Mouse (Mus musculus) erythroid progenitor cell, adult 5-6 weeks (primary cell): Measurements from ENCODE around the gene Slc9a3r1. TPM values are rescaled to one million over a fixed set of nuclear protein-coding genes. Genes with fewer than 3 reads are reported as not detected.

ENCODE experiments used
- ATAC-seq: replicated peaks from 2 replicates; pipeline ENCODE4 v1.8.0; 2016; ENCODE audit warnings: moderate number of reproducible peaks, mild to moderate bottlenecking, moderate TSS enrichment, inconsistent platforms; ENCODE audit not compliant: poor library complexity, low FRiP score, severe bottlenecking
- total RNA-seq, 2 experiments: library from RNA; stranded (forward) in 1 of 2; stranded (reverse) in 1 of 2; fragments of 150-400 nt in 1 of 2; fragments of 186-747, 209-891 nt in 1 of 2; gene quantifications; 2 replicates each; pipeline versions ENCODE4 v1.2.3 to v1.2.4; 2015 to 2017; ENCODE audit warnings: low replicate concordance in 2 of 2

Slc9a3r1 gene
- total RNA-seq, 2 experiments from 2014 or later, result 13.1 to 16.8 TPM

DNA sequence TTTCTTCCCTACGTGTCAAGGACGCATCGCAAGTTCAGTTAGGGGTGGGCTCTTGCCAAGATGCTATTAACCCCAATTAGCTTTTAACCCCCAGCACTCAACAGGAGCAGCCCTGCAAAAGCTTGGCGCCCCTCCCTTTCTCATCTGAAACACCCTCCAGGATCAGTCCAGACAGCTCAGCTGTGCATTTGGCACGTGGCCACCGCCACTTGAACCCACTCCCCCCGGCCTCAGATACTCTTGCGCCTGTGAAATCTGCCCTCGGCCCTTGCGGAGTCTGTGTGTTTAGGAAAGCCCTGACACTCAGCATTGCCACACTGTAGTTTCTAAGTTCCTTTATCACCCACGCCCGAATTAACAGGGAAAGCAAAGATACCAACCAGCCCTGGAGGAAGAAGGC, 58.9 kb downstream of the Slc9a3r1 start:
- no peak for ATAC-seq

DNA sequence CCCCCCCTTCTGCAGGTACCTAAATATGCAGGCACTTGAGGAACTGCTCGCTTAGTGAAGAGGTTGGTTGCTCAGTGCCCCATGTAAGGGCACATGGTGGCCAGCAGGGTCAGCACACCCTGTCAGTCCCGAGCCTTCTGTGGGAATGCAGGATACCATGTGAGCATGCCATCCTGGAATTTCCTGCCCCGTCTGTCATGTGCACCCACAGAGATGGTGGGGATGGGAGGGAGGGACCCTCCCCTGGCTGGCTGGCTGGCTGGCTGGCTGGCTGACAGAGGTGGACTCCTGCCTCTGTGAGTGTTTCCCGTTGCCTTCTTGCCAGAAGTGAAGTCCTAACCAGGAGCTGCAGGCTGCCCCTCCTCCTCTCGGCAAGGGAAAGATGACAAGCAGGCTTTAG, 59.4 kb downstream of the Slc9a3r1 start:
- ATAC-seq, result no peak

DNA sequence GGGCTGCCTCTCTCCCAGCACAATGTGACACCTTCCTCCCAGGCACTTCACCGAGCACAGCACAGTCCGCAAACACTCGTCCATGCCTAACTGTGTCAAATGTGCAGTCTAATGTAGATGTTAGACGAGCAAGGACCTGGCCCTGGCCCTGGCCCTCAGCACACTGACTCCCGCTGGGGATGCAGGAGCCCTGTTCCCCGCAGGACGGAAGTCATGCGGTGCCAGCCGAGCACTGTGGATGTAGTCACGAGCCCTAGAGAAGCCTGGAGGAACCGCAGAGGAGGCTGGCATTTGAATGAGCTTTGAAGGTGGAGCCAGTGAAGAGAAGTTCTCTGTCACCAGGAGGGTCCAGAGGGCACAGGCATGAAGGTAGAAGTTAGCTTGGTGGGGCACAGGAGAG, 60.3 kb downstream of the Slc9a3r1 start:
- ATAC-seq, result no peak

DNA sequence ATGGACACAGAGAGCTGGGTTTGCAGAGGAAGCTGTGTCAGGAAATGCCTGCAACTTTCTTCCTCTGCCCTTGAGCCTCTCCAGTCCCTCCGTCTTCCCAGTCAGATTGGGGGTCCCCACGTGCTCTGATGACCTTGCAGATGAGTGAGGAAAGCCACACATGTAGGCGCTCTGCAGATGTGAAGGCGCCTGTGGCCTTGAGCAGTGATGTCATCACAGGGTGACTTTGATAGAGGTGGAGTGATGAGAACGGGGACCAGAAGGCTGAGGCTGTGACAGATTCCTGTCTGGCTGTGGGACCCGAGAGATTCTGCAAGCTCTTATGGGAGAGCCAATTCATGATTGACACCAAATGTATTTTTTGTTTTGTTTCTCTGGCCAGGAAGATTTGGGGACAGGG, 60.7 kb downstream of the Slc9a3r1 start:
- ATAC-seq, result no peak

DNA sequence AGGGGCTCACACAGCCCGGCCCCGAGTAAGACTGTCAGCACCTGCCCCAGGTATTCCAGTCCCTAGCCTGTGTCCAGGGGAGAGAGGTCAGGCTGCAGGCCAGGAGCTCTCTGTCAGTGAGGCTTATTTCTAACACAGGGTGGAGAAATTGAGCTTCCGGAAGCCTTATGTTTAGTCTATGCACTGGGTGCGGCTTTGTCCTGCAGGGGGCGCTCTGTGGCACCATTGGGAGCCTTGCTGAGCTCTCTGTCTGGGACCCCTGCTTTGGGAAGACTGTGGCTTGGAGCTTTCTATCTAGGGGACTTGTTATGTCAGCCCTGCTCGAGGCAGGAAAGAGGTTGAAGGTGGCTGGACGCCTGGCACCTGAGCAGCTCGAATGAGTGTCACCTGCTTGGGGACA, 61.7 kb downstream of the Slc9a3r1 start:
- ATAC-seq, result no peak

DNA sequence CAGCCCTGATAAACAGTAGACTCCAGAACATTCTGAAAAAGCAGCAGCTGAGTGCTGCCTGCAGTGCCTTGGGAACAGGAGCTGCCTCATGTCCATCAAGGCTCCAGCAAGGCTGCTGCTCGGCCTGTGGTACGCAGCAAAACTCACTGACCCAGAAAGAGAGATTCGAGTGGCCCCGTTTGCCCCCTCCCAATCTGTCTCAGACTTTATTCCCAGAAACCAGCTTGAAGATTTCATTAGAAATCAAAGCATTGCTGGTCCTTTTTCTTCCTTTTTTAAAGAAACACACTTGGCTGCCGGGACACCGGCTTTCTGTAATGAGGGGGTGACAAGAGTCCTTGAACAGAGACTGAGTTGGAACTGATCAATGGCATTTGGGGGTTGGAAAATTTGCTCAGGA, 62.2 kb downstream of the Slc9a3r1 start:
- ATAC-seq, result peak; percentile 7; the same call in 1 of the 2 replicates

DNA sequence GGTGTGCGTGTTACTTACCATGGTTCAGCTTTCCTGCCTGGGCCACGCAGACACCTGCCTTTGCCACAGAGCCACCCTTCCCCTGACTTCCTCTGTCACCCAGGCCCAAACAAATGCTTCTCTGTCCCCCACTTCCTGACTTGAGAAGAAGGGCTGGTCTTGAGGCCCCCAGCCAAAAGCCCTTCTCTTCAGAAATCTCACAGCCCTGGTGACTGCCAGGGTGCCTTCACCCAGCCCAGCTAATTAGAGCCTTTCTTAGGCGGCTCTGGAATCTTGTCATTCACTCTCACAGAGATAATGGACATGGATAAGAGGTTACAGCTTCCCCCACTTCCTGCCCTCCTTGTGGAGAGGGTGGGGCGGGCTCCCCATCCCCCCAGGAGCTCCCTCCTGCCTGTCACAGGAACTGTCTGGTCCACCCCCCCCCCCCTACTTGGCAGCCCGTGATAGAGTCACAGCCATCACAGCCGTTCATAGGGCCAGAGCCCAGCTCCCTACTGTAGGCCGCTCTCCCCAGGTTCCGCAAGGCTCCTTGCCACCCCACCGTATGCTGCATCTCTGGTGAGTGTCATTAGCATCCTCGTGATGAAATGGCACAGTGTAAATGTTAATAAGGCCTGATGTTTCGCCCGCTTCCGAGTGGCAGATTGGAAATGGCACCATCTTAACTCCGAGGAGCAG, 63.8 kb downstream of the Slc9a3r1 start:
- no peak for ATAC-seq

DNA sequence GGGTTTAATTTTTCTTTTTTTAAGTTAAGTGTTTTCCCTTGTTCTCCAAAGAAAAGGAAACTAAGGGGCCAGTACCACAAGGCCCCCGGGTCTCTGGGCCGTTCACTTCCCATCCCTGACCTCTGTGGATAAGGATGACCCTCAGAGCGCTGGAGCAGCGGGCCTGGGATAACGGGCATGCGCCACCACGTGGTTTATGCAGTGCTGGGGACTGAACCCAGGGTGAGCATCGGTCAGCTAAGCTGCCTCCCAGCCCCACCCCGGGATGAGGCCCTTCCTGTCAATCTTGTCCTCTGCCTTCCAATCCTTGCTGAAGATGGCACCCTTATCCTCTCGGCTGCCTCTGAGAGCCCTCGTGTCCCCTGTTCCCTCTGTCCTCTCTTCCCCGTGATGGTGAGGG, 64.5 kb downstream of the Slc9a3r1 start:
- no peak for ATAC-seq

DNA sequence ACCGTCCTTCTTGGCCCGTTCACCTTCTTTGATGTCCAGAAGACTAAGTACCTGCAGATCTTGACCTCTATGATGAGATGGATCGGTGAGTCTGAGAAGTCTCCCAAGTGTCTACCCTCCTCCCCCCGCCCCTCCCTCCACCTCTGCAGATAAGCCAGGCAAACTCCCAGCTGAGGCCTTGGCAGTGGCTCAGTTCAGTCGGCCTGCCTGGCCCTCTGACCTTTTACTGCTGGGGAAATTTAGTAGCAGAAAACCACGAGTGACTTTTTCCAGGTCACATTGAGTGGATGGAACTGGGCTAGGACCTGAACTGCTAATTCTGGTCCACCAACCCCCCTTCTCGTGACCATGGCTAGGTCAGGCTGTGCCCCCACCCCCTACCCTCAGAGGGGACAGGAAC, 65.3 kb downstream of the Slc9a3r1 start:
- no peak for ATAC-seq

DNA sequence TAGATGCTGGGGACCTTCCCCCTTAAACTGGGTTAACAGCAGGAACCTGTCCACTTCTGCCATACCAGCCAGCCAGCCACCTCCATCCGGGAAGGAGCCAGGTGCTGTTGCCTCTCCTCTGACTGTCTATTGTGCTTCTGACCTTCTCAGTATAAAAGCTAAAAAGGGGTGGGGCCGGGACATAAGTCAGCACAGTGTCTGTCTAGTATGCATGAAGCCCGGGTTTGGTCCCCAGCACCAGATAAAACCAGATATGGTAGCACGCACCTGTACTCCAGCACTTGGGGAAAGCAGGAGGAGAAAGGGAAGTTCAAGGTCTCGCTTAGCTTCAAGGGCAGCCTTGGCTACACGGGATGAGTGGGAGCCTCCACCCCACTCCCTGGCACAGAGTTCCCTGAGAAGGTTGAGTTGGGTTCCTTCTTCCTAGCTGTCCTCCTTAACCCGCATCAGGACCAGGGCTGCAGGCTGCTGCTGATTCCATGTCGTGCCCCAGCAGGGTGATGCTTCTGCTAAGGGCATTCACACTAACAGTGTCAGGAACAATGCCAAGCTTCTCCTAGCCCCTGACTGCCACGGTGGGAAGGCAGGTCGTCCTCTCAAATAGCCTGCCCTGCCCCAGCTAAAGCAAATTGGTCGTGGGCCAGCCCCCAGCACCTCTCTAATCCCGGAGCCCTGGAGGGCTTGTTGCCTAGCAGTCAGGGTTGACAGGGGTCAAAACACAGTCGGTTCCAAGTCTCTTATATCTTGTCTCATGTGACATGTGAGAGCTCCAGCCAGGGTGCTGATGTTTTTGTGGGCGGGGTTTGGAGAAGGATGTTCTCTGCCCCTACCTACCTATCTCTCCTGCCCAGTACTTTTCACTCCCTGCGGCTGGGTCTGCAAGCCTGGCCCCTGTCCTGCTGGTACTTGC, 66.1 kb downstream of the Slc9a3r1 start:
- ATAC-seq, result no peak

Other genes with a start within 250 kb of the Slc9a3r1 start
- 5.0 and 10.1 TPM in 2 replicates for gene Cd300lb, start 229.0 kb upstream of the Slc9a3r1 start, total RNA-seq (2015; ENCODE audit: low replicate concordance)
- gene Cd300lb, start 229.0 kb upstream of the Slc9a3r1 start, total RNA-seq (2017; ENCODE audit: low replicate concordance), result 1.8 and 2.3 TPM in 2 replicates
- not detected in 2 replicates for gene Cd300c, start 194.2 kb upstream of the Slc9a3r1 start, total RNA-seq (2015; ENCODE audit: low replicate concordance)
- gene Cd300c, start 194.2 kb upstream of the Slc9a3r1 start, total RNA-seq (2017; ENCODE audit: low replicate concordance), result not detected in 2 replicates
- gene Cd300ld, start 173.4 kb upstream of the Slc9a3r1 start, total RNA-seq (2015; ENCODE audit: low replicate concordance), result 2.9 and 6.8 TPM in 2 replicates
- gene Cd300ld, start 173.4 kb upstream of the Slc9a3r1 start, total RNA-seq (2017; ENCODE audit: low replicate concordance), result 3.0 and 4.2 TPM in 2 replicates
- gene Cd300c2, start 161.5 kb upstream of the Slc9a3r1 start, total RNA-seq (2015; ENCODE audit: low replicate concordance), result 8.0 and 12.6 TPM in 2 replicates
- 2.3 and 8.6 TPM in 2 replicates for gene Cd300c2, start 161.5 kb upstream of the Slc9a3r1 start, total RNA-seq (2017; ENCODE audit: low replicate concordance)
- not detected in 2 replicates for gene Cd300ld2, start 147.1 kb upstream of the Slc9a3r1 start, total RNA-seq (2015; ENCODE audit: low replicate concordance)
- gene Cd300ld2, start 147.1 kb upstream of the Slc9a3r1 start, total RNA-seq (2017; ENCODE audit: low replicate concordance), result not detected in 2 replicates
- not detected in 2 replicates for gene Cd300ld4, start 136.3 kb upstream of the Slc9a3r1 start, total RNA-seq (2015; ENCODE audit: low replicate concordance)
- not detected in 2 replicates for gene Cd300ld4, start 136.3 kb upstream of the Slc9a3r1 start, total RNA-seq (2017; ENCODE audit: low replicate concordance)
- gene Cd300ld5, start 125.6 kb upstream of the Slc9a3r1 start, total RNA-seq (2015; ENCODE audit: low replicate concordance), result 5.8 and 11.7 TPM in 2 replicates
- not detected in 2 replicates for gene Cd300ld5, start 125.6 kb upstream of the Slc9a3r1 start, total RNA-seq (2017; ENCODE audit: low replicate concordance)
- 5.8 and 11.7 TPM in 2 replicates for gene Cd300ld3, start 114.9 kb upstream of the Slc9a3r1 start, total RNA-seq (2015; ENCODE audit: low replicate concordance)
- gene Cd300ld3, start 114.9 kb upstream of the Slc9a3r1 start, total RNA-seq (2017; ENCODE audit: low replicate concordance), result 4.1 and 5.7 TPM in 2 replicates
- gene Cd300e, start 101.2 kb upstream of the Slc9a3r1 start, total RNA-seq (2015; ENCODE audit: low replicate concordance), result 0.36 and 3.8 TPM in 2 replicates
- gene Cd300e, start 101.2 kb upstream of the Slc9a3r1 start, total RNA-seq (2017; ENCODE audit: low replicate concordance), result not detected in 2 replicates
- gene Rab37, start 71.9 kb upstream of the Slc9a3r1 start, total RNA-seq (2015; ENCODE audit: low replicate concordance), result 1.1 and 10.5 TPM in 2 replicates
- 4.0 and 5.8 TPM in 2 replicates for gene Rab37, start 71.9 kb upstream of the Slc9a3r1 start, total RNA-seq (2017; ENCODE audit: low replicate concordance)
- gene Cd300lf, start 29.3 kb upstream of the Slc9a3r1 start, total RNA-seq (2015; ENCODE audit: low replicate concordance), result 1.7 and 2.9 TPM in 2 replicates
- 8.6 and 10.7 TPM in 2 replicates for gene Cd300lf, start 29.3 kb upstream of the Slc9a3r1 start, total RNA-seq (2017; ENCODE audit: low replicate concordance)
- gene Tmem104, start 24.1 kb downstream of the Slc9a3r1 start, total RNA-seq (2015; ENCODE audit: low replicate concordance), result 5.0 and 6.3 TPM in 2 replicates
- 0.64 and 6.3 TPM in 2 replicates for gene Tmem104, start 24.1 kb downstream of the Slc9a3r1 start, total RNA-seq (2017; ENCODE audit: low replicate concordance)
- 9.2 and 11.2 TPM in 2 replicates for gene Nat9, start 24.5 kb downstream of the Slc9a3r1 start, total RNA-seq (2015; ENCODE audit: low replicate concordance)
- gene Nat9, start 24.5 kb downstream of the Slc9a3r1 start, total RNA-seq (2017; ENCODE audit: low replicate concordance), result 2.3 TPM in 1 of 2 replicates, not detected in the other
- gene Grin2c, start 103.9 kb downstream of the Slc9a3r1 start, total RNA-seq (2015; ENCODE audit: low replicate concordance), result not detected in 2 replicates
- gene Grin2c, start 103.9 kb downstream of the Slc9a3r1 start, total RNA-seq (2017; ENCODE audit: low replicate concordance), result not detected in 2 replicates
- gene Fdxr, start 113.7 kb downstream of the Slc9a3r1 start, total RNA-seq (2015; ENCODE audit: low replicate concordance), result 1.3 and 16.6 TPM in 2 replicates
- 1.4 and 3.2 TPM in 2 replicates for gene Fdxr, start 113.7 kb downstream of the Slc9a3r1 start, total RNA-seq (2017; ENCODE audit: low replicate concordance)
- gene Fads6, start 134.3 kb downstream of the Slc9a3r1 start, total RNA-seq (2015; ENCODE audit: low replicate concordance), result not detected in 2 replicates
- gene Fads6, start 134.3 kb downstream of the Slc9a3r1 start, total RNA-seq (2017; ENCODE audit: low replicate concordance), result 0.45 and 0.64 TPM in 2 replicates
- gene Otop2, start 143.8 kb downstream of the Slc9a3r1 start, total RNA-seq (2015; ENCODE audit: low replicate concordance), result not detected in 2 replicates
- gene Otop2, start 143.8 kb downstream of the Slc9a3r1 start, total RNA-seq (2017; ENCODE audit: low replicate concordance), result not detected in 2 replicates
- not detected in 2 replicates for gene Ush1g, start 158.7 kb downstream of the Slc9a3r1 start, total RNA-seq (2015; ENCODE audit: low replicate concordance)
- not detected in 2 replicates for gene Ush1g, start 158.7 kb downstream of the Slc9a3r1 start, total RNA-seq (2017; ENCODE audit: low replicate concordance)
- not detected in 2 replicates for gene Otop3, start 171.4 kb downstream of the Slc9a3r1 start, total RNA-seq (2015; ENCODE audit: low replicate concordance)
- gene Otop3, start 171.4 kb downstream of the Slc9a3r1 start, total RNA-seq (2017; ENCODE audit: low replicate concordance), result not detected in 2 replicates
- gene Hid1, start 204.4 kb downstream of the Slc9a3r1 start, total RNA-seq (2015; ENCODE audit: low replicate concordance), result not detected in 2 replicates
- gene Hid1, start 204.4 kb downstream of the Slc9a3r1 start, total RNA-seq (2017; ENCODE audit: low replicate concordance), result not detected in 2 replicates
- not detected in 2 replicates for gene Cdr2l, start 218.6 kb downstream of the Slc9a3r1 start, total RNA-seq (2015; ENCODE audit: low replicate concordance)
- not detected in 2 replicates for gene Cdr2l, start 218.6 kb downstream of the Slc9a3r1 start, total RNA-seq (2017; ENCODE audit: low replicate concordance)
- gene Mrpl58, start 240.4 kb downstream of the Slc9a3r1 start, total RNA-seq (2015; ENCODE audit: low replicate concordance), result 12.6 and 24.1 TPM in 2 replicates
- 16.6 and 30.3 TPM in 2 replicates for gene Mrpl58, start 240.4 kb downstream of the Slc9a3r1 start, total RNA-seq (2017; ENCODE audit: low replicate concordance)